Mouse (Mus musculus): ENCODE measurements at regions not wholly inside any gene's neighbourhood (a gene's known extent, or its start where the extent isn't known, plus 50 kb on each side); places are given as distances from the start of the nearest gene placed in this dataset.

DNA sequence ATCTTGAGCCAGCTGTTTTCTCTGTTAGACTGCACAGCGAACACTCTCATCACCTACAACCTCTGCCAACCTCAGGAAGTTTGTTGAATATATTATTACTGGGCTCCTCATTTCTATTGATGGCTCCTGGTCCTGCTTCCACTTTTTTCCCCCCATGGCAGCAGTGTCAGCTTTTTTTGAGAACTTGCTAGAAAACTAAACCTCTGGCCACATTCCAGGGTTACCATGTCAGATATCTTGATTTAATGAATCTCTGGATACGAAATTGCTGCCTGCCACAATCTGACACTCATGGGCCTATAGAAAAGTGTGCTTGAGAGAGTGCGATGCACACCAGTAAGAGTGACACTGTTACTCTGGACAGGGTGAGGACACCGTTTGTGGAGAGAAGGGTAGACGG, 170.6 kb upstream of the Slc25a13 start:
- TF ChIP-seq GATA1 (IDR thresholded peaks at IDR 0.05; ENCODE audit: borderline replicate concordance, low read length) (no peak), FLI1 (IDR thresholded peaks at IDR 0.05; ENCODE audit: low read length) (no peak)

Measured in megakaryocyte, embryonic 14.5 days (primary cell).